Mouse (Mus musculus): ENCODE results near the gene Fbxo21. TPM values are rescaled to one million over a fixed set of nuclear protein-coding genes. Genes with fewer than 3 reads are reported as not detected.

The Fbxo21 gene
- 80.2 and 93.6 TPM in 2 replicates for polyA plus RNA-seq (2014; fragmentation: Nextera tagmentation; extraction: Ambion mirVana)

DNA sequence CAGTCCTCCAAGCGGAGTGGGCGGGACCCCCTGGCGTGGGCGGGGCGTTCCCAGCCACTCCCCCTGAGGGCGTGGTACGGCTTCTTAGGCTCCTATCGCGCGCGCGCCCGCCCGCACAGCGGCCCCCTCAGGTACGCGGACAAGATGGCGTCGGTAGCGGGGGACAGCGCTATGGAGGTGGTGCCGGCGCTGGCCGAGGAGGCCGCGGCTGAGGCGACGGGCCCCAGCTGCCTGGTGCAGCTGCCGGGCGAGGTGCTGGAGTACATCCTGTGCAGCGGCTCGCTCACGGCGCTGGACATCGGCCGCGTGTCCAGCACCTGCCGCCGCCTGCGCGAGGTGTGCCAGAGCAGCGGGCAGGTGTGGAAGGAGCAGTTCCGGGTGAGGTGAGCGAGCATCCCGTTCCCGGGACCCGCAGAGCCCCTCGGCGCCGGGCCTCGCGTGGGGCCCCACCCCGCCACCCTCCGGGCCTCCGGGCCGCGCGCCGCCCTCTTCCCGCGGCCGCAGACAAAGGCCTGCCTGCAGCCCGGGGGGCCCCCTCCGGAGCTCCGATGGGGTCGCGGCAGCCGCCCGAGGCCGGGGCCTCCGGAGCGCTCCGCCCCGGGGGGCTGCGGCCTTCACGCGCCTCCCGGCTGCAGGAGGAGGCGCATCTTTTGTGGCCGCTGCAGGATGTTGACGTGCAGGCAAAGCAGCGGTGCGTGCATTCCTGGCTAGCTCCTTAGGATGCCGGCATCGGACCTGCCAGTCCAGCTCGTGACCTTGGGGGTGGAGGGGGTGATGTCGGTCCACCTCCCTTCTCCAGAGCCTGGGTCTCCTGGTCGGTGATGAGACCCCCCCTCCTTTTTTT lies at the start of gene Fbxo21:
Gene Fbxo21 (plus strand): TSS at position 74 of the 844 bp plus-strand sequence.
- peaks cover 6% of the 10 kb centered on the region; the same call in 1 of the 2 replicates for H3K4me1 ChIP-seq (replicated peaks; ENCODE audit: control insufficient read depth, insufficient read depth, low read length)
- H3K36me3 ChIP-seq (ENCODE audit: control insufficient read depth, insufficient read depth, low read length): no peaks in the 10 kb centered on the region
- H3K27ac ChIP-seq (ENCODE audit: low read depth, low read length): peak within 1 kb of the TSS; percentile 83
- DNase-seq (ENCODE audit: low spot score) (peak; percentile 99), ATAC-seq (ENCODE audit: low FRiP score) (peak; percentile 91)
- H3K4me3 ChIP-seq (ENCODE audit: low read depth, low read length): peak within 1 kb of the TSS; percentile 99
- no peaks in the 10 kb centered on the region for H3K27me3 ChIP-seq (ENCODE audit: control insufficient read depth, insufficient read depth, low read length)
- H3K4me2 ChIP-seq (replicated peaks; ENCODE audit: low read depth, low read length): peak within 1 kb of the TSS; percentile 66
- H3K9me3 ChIP-seq (ENCODE audit: control insufficient read depth, low read length): no peaks in the 10 kb centered on the region
- under 1% methylated on average over 72 of the region's 88 CpGs for WGBS
- H3K9ac ChIP-seq (ENCODE audit: low read depth, low read length): peak within 1 kb of the TSS; percentile 98

DNA sequence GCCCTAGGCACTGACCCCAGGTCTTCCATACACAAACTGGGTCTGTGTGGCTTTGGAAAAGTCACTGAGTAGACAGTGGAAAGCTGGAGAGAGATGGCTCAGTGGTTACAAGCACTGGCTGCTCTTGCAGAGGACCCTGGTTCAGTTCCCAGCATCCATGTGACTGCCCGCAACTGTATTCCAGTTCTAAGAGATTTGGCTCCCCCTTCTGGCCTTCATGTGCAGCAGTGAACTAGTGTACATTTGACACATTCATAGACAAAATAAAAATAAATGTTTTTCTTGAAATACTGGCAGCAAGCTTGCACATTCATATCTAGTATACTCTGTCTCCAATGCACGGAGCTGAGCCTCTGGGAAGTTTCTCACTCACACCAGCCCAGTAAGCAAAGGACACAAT lies 48.0 kb upstream of the Fbxo21 start:
- Histone ChIP-seq H3K4me1 (replicated peaks; ENCODE audit: control insufficient read depth, insufficient read depth, low read length) (no peaks in the 10 kb centered on the region), H3K27ac (ENCODE audit: low read depth, low read length) (no peak overlapping the region), H3K9me3 (ENCODE audit: control insufficient read depth, low read length) (no peaks in the 10 kb centered on the region), H3K4me2 (replicated peaks; ENCODE audit: low read depth, low read length) (no peak overlapping the region), H3K9ac (ENCODE audit: low read depth, low read length) (no peak overlapping the region), H3K36me3 (ENCODE audit: control insufficient read depth, insufficient read depth, low read length) (no peaks in the 10 kb centered on the region), H3K27me3 (ENCODE audit: control insufficient read depth, insufficient read depth, low read length) (no peaks in the 10 kb centered on the region), H3K4me3 (ENCODE audit: low read depth, low read length) (no peak overlapping the region)
- WGBS: 96% methylated on average over 2 of the region's 2 CpGs
- no peak for DNase-seq (ENCODE audit: low spot score)
- no peak for ATAC-seq (ENCODE audit: low FRiP score)

DNA sequence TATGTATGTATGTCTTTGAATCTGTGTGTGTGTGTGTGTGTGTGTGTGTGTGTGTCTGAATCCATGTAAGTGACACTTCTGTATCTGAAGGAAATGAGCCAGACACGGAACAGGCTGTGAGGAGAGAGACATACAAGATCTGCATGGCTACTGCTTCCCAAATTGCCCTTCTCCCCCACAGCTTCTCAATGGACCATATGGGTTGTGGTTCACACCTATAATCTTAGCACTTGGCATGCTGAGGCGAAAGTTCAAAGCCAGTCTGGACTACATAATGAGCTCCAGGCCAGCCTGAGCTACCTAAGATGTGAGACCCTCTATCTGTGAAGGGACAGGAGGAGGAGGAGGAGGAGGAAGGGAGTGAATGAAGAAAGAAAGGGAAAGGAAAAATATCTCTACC lies 44.3 kb upstream of the Fbxo21 start:
- no peaks in the 10 kb centered on the region for H3K27me3 ChIP-seq (ENCODE audit: control insufficient read depth, insufficient read depth, low read length)
- 74% methylated on average over 2 of the region's 2 CpGs for WGBS
- H3K4me1 ChIP-seq (replicated peaks; ENCODE audit: control insufficient read depth, insufficient read depth, low read length): no peaks in the 10 kb centered on the region
- no peak overlapping the region for H3K27ac ChIP-seq (ENCODE audit: low read depth, low read length)
- H3K9me3 ChIP-seq (ENCODE audit: control insufficient read depth, low read length): no peaks in the 10 kb centered on the region
- ATAC-seq (ENCODE audit: low FRiP score) (no peak), DNase-seq (ENCODE audit: low spot score) (no peak)
- no peak overlapping the region for H3K9ac ChIP-seq (ENCODE audit: low read depth, low read length)
- no peak overlapping the region for H3K4me3 ChIP-seq (ENCODE audit: low read depth, low read length)
- H3K4me2 ChIP-seq (replicated peaks; ENCODE audit: low read depth, low read length): no peak overlapping the region
- no peaks in the 10 kb centered on the region for H3K36me3 ChIP-seq (ENCODE audit: control insufficient read depth, insufficient read depth, low read length)

DNA sequence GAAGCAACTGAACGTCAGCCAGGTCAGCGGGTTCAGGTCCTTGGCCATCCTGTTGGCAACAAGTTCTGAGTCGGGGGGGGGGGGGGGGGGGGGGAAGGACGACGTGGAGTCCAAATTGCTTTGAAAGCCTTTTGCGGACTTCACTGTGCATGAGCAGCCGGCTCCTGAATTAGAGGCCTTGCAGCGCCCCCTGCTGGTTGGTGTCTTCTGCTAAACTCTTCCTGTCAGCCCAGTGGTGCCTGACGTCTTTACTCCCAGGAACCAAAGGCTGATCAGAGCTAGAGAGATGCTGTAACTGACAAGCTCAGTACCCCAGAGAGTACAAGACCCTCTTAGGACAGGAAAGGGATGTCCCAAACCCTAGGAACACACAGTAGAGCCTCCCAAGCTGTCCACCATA lies 43.7 kb upstream of the Fbxo21 start:
- H3K4me3 ChIP-seq (ENCODE audit: low read depth, low read length): no peak overlapping the region
- no peak overlapping the region for H3K27ac ChIP-seq (ENCODE audit: low read depth, low read length)
- no peaks in the 10 kb centered on the region for H3K9me3 ChIP-seq (ENCODE audit: control insufficient read depth, low read length)
- no peaks in the 10 kb centered on the region for H3K36me3 ChIP-seq (ENCODE audit: control insufficient read depth, insufficient read depth, low read length)
- DNase-seq (ENCODE audit: low spot score) (peak; percentile 94), ATAC-seq (ENCODE audit: low FRiP score) (no peak)
- WGBS: 1% methylated on average over 6 of the region's 9 CpGs
- no peaks in the 10 kb centered on the region for H3K27me3 ChIP-seq (ENCODE audit: control insufficient read depth, insufficient read depth, low read length)
- H3K4me2 ChIP-seq (replicated peaks; ENCODE audit: low read depth, low read length): no peak overlapping the region
- H3K9ac ChIP-seq (ENCODE audit: low read depth, low read length): no peak overlapping the region
- no peaks in the 10 kb centered on the region for H3K4me1 ChIP-seq (replicated peaks; ENCODE audit: control insufficient read depth, insufficient read depth, low read length)

GRCm38 (mm10) chr5:117936346-117936745 lies 40.2 kb upstream of the Fbxo21 start:
- ATAC-seq (ENCODE audit: low FRiP score): no peak
- Histone ChIP-seq H3K4me2 (replicated peaks; ENCODE audit: low read depth, low read length) (no peak overlapping the region), H3K9me3 (ENCODE audit: control insufficient read depth, low read length) (no peaks in the 10 kb centered on the region), H3K9ac (ENCODE audit: low read depth, low read length) (no peak overlapping the region), H3K4me3 (ENCODE audit: low read depth, low read length) (no peak overlapping the region), H3K27ac (ENCODE audit: low read depth, low read length) (no peak overlapping the region), H3K4me1 (replicated peaks; ENCODE audit: control insufficient read depth, insufficient read depth, low read length) (no peaks in the 10 kb centered on the region), H3K27me3 (ENCODE audit: control insufficient read depth, insufficient read depth, low read length) (no peaks in the 10 kb centered on the region), H3K36me3 (ENCODE audit: control insufficient read depth, insufficient read depth, low read length) (no peaks in the 10 kb centered on the region)
- no peak for DNase-seq (ENCODE audit: low spot score)
- WGBS: 69% methylated on average over 16 of the region's 16 CpGs

GRCm38 (mm10) chr5:117937186-117937585 lies 39.3 kb upstream of the Fbxo21 start:
- Histone ChIP-seq H3K4me3 (ENCODE audit: low read depth, low read length) (no peak overlapping the region), H3K9me3 (ENCODE audit: control insufficient read depth, low read length) (no peaks in the 10 kb centered on the region), H3K27me3 (ENCODE audit: control insufficient read depth, insufficient read depth, low read length) (no peaks in the 10 kb centered on the region), H3K36me3 (ENCODE audit: control insufficient read depth, insufficient read depth, low read length) (no peaks in the 10 kb centered on the region), H3K27ac (ENCODE audit: low read depth, low read length) (no peak overlapping the region), H3K4me1 (replicated peaks; ENCODE audit: control insufficient read depth, insufficient read depth, low read length) (no peaks in the 10 kb centered on the region), H3K4me2 (replicated peaks; ENCODE audit: low read depth, low read length) (no peak overlapping the region), H3K9ac (ENCODE audit: low read depth, low read length) (no peak overlapping the region)
- ATAC-seq (ENCODE audit: low FRiP score) (no peak), DNase-seq (ENCODE audit: low spot score) (no peak)
- 87% methylated on average over 3 of the region's 3 CpGs for WGBS

DNA sequence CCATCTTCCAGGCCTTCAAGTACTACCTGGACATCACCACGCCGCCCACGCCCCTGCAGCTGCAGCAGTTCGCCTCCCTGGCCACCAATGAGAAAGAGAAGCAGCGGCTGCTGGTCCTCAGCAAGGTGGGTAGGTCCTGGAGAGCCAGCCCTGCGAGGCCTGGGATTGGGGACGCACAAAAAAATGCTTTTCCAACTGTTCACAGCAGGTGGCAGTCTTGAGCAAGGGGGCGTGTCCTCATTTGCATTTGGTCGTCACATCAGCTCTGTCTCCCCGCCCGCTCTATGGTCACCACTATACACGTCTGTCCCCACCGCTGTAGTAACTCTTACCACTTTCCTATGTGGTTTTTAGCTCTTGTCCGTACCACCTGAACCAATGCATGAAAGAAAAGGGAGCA lies 38.3 kb upstream of the Fbxo21 start:
- 19% methylated on average over 14 of the region's 14 CpGs for WGBS
- no peaks in the 10 kb centered on the region for H3K27me3 ChIP-seq (ENCODE audit: control insufficient read depth, insufficient read depth, low read length)
- DNase-seq (ENCODE audit: low spot score) (peak; percentile 89), ATAC-seq (ENCODE audit: low FRiP score) (no peak)
- no peaks in the 10 kb centered on the region for H3K9me3 ChIP-seq (ENCODE audit: control insufficient read depth, low read length)
- no peaks in the 10 kb centered on the region for H3K36me3 ChIP-seq (ENCODE audit: control insufficient read depth, insufficient read depth, low read length)
- peak overlapping the region; percentile 4; the same call in 1 of the 2 replicates for H3K4me3 ChIP-seq (ENCODE audit: low read depth, low read length)
- peak overlapping the region; percentile 14; the same call in 1 of the 2 replicates for H3K4me2 ChIP-seq (replicated peaks; ENCODE audit: low read depth, low read length)
- H3K4me1 ChIP-seq (replicated peaks; ENCODE audit: control insufficient read depth, insufficient read depth, low read length): no peaks in the 10 kb centered on the region
- H3K27ac ChIP-seq (ENCODE audit: low read depth, low read length): no peak overlapping the region
- H3K9ac ChIP-seq (ENCODE audit: low read depth, low read length): no peak overlapping the region

GRCm38 (mm10) chr5:117939402-117939801 lies 37.1 kb upstream of the Fbxo21 start:
- no peak overlapping the region for H3K4me2 ChIP-seq (replicated peaks; ENCODE audit: low read depth, low read length)
- DNase-seq (ENCODE audit: low spot score): no peak
- no peak for ATAC-seq (ENCODE audit: low FRiP score)

DNA sequence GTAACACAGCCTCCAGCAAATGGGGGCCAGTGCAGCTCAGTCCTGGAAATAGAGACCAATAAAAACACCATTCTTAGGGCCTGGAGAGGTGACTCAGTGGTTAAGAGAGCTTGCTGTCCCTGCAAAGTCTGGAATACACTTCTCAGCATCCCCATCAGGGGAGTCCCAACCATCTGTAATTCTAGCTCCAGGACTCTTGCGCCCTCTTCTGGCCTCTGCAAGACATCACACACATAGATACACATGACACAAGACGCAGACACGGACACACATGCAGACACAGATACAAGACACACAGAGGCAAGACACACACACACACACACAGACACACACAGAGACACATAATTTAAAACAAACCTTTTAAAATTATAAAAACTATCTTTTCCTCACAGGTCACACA lies 35.0 kb upstream of the Fbxo21 start:
- no peak for DNase-seq (ENCODE audit: low spot score)
- H3K27me3 ChIP-seq (ENCODE audit: control insufficient read depth, insufficient read depth, low read length): no peaks in the 10 kb centered on the region
- no peaks in the 10 kb centered on the region for H3K36me3 ChIP-seq (ENCODE audit: control insufficient read depth, insufficient read depth, low read length)
- H3K4me3 ChIP-seq (ENCODE audit: low read depth, low read length): no peak overlapping the region
- no peak overlapping the region for H3K9ac ChIP-seq (ENCODE audit: low read depth, low read length)
- H3K4me2 ChIP-seq (replicated peaks; ENCODE audit: low read depth, low read length): no peak overlapping the region
- no peak for ATAC-seq (ENCODE audit: low FRiP score)
- H3K9me3 ChIP-seq (ENCODE audit: control insufficient read depth, low read length): no peaks in the 10 kb centered on the region
- no peaks in the 10 kb centered on the region for H3K4me1 ChIP-seq (replicated peaks; ENCODE audit: control insufficient read depth, insufficient read depth, low read length)
- H3K27ac ChIP-seq (ENCODE audit: low read depth, low read length): no peak overlapping the region
- WGBS: 79% methylated on average over 3 of the region's 3 CpGs

More at GRCm38 (mm10) chr5:117939402-117939801, 37.1 kb upstream of the Fbxo21 start:
- no peaks in the 10 kb centered on the region for H3K9me3 ChIP-seq (ENCODE audit: control insufficient read depth, low read length)
- H3K4me3 ChIP-seq (ENCODE audit: low read depth, low read length): no peak overlapping the region
- H3K9ac ChIP-seq (ENCODE audit: low read depth, low read length): no peak overlapping the region
- H3K36me3 ChIP-seq (ENCODE audit: control insufficient read depth, insufficient read depth, low read length): no peaks in the 10 kb centered on the region
- H3K27me3 ChIP-seq (ENCODE audit: control insufficient read depth, insufficient read depth, low read length): no peaks in the 10 kb centered on the region
- no peak overlapping the region for H3K27ac ChIP-seq (ENCODE audit: low read depth, low read length)
- WGBS: 85% methylated on average over 8 of the region's 8 CpGs
- H3K4me1 ChIP-seq (replicated peaks; ENCODE audit: control insufficient read depth, insufficient read depth, low read length): no peaks in the 10 kb centered on the region
